Mouse (Mus musculus) monocyte, adult 2 months (primary cell): Measurements from ENCODE around the gene Klk1.
"Not testable (repeated sequence)": the region's sequence is repeated elsewhere in the genome, so short reads cannot be mapped to it uniquely, and the experiment has no call there.

Experiments used
- DNase-seq, 2 experiments: peaks; one replicate each; pipeline ENCODE4 v3.0.0; 2022; ENCODE audit warnings: low spot score in 2 of 2, low read depth in 1 of 2

The Klk1 gene

DNA sequence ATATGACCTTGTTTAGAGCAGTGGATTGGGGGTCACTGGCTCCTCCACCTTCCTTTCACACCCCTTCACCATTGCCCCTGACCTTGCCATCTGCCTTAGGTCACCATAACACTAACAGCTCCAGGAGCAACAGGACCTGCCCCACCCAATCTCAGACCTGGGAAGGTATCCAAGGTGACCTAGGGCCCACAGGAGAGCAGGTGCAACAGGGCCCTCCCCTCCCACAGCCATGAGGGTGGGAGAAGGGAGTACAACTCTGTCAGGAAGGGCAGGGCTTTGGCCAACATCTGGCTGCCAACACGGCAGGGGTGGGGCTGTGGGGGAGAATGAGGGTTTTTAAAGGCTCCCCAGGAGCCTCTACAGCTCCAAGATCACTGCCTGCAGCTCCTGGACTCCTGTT lies at the start of gene Klk1:
TSS of gene Klk1 (plus strand) at position 285 of the 400 bp plus-strand sequence.
- no peak for DNase-seq

DNA sequence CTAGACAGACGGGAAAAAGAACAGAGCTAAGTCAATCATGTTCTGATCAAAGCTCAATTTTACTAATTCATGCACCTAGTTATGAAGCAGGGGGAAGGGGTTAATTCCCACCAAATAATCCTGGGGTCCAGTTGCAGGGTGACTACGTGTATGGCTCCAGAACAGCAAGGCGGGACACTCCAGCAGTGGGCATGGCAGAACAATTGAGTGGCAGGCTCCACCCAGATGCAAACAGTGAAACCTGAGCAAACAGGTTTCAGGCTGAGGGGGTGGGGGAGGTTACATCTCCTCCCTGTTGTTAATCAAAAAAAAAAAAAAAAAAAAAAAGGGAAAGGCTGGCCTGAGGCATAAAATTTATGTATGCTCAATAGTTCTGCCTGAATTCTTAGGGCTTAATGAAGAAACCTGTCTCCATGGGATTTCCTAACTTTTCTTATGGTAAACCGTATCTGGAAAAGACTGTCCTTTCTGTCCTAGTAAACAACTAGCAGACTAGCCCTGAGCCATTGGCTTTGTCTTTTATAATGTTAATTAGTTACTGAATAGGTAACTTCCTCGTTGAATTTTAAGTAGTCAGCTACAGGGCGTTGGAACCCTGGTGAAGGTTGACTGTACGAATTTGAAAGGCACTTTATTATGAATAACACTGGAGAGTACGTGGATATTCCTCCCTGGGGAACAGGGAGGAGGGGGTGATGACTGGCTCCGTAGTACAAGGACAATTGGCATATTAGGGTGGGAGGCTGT lies 45.7 kb upstream of the Klk1 start:
- no peak for DNase-seq

DNA sequence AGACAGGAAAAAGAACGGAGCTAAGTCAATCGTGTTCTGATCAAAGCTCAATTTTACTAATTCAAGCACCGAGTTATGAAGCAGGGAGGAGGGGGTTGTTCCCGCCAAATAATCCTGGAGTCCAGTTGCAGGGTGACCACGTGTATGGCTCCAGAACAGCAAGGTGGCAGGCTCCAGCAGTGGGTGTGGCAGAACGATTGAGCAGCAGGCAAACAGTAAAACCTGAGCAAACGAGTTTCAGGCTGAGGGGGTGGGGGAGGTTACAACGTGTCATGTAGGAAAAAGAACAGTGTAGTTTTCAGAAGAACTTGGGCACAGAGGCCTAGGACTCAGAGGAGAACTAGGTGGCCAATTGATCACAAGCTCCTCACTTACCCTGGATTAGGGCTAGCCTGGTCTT lies 38.6 kb upstream of the Klk1 start:
- not testable (repeated sequence) for DNase-seq

DNA sequence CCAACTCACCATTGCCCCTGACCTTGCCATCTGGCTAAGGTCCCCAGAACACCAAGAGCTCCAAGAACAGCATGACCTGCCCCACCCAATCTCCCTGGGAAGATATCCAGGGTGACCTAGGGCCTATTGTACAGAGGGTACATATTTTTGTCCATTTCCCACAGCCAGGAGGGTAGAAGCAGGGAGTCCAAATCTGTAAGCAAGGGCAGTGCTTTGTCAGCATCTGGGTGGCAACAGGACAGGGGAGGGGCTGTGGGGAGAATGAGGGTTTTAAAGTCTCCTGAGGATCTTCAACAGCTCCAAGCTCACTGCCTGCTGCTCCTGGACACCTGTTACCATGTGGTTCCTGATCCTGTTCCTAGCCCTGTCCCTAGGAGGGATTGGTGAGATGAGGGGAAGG lies 37.2 kb upstream of the Klk1 start, which contains the start of gene Klk1b24:
TSS of gene Klk1b24 (plus strand) at position 301 of the 400 bp plus-strand sequence.
- not testable (repeated sequence) for DNase-seq

DNA sequence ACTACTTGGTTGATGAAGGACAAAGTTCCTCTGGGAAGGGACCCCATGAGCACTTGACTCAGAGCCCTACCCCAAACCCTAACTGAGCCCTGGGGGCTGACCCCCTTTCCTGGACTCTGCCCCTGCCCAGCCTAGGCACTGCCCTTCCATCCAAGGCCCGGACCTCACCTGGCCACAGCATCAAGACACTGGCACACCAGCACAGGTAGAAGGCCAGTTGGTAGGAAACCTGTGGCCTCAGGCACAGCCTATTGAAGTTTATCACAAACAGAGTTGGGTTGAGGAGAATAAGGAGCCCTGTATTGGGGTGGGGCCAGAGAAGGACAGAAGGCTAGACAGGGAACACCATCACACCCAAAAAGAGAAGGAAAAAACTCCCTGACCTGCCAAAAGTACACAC lies 31.7 kb upstream of the Klk1 start:
- not testable (repeated sequence) for DNase-seq

DNA sequence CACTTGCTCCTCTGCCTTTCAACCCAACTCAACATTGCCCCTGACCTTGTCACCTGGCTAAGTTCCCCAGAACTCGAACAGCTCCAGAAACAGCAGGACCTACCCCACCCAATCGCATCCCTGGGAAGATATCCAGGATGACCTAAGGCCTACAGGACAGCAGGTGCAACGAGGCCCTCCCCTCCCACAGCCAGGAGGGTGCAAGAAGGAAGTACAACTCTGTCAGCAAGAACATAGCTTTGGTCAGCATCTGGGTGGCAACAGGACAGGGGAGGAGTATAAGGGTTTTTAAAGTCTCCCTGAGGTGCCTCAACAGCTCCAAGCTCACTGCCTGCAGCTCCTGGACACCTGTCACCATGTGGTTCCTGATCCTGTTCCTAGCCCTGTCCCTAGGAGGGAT lies 27.3 kb upstream of the Klk1 start, which contains the start of gene Klk1b3:
TSS of gene Klk1b3 (plus strand) at position 301 of the 400 bp plus-strand sequence.
- no peak for DNase-seq

DNA sequence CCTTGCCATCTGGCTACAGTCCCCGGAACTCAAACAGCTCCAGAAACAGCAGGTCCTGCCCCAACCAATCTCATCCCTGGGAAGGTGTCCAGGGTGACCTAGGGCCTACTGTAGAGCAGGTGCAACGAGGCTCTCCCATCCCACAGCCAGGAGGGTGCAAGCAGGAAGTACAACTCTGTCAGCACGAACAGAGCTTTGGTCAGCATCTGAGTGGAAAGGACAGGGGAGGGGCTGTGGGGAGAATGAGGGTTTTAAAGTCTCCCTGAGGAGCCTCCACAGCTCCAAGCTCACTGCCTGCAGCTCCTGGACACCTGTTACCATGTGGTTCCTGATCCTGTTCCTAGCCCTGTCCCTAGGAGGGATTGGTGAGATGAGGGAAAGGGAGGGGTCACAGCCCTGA lies 18.0 kb upstream of the Klk1 start, which contains the start of gene Klk1b4:
TSS of gene Klk1b4 (plus strand) at position 301 of the 400 bp plus-strand sequence.
- DNase-seq = not testable (repeated sequence)

DNA sequence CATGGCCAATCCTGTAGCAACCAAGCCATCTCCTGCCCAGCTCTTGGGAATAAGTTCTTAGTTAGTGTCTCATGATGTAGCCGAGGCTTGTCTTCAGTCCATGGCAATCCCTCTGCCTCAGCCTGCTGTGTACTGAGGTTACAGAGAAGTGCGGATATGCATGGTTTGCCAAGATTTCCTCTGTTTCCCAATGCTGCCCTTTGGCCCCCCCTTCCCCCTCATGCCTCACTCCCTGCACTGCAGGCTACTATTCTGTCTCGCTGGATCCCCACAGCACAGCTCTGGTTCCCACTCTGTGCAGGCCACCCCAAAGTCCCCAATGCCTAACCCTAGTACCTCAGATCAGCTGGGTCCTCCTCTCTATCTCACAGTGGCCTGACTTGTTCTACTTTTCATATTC lies 16.9 kb upstream of the Klk1 start:
- no peak for DNase-seq

DNA sequence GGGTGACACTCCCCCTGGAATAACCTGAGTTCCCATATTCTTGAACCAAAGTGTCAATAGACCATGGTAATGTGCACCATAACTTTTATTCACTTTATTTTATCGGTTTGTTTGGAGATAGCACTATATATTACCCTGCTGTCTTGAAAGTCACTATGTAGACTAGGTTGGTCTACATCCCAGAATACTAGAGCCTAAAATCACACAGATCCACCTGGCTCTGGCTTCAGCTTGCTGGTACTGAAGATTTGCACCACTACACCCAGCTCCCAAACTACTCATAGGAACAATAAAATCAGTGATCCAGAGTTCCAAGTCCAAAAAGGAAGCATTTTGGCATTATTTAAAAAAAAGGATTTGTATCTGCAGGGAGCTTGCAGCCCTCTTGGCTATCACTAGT lies 9.5 kb upstream of the Klk1 start, which contains the start of gene Klk1b5:
TSS of gene Klk1b5 (plus strand) at position 301 of the 400 bp plus-strand sequence.
- no peak for DNase-seq

DNA sequence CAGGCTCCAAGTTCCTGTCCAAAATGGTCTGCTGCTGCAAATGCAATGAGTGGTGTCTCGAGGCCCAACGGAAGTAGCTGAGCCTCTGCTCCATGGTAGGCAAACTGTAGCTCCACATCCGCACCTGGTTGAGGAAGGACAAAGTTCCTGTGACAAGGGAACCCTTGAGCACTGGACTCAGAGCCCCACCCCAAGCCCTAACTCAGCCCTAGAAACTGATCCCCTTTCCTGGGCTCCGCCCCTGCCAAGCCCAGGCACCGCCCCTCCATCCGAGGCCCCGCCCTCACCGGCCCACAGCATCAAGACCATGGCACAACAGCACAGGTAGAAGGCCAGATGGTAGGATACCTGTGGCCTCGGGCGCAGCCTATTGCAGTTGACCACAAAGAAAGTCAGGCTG lies 3.6 kb upstream of the Klk1 start:
- DNase-seq = not testable (repeated sequence)

DNA sequence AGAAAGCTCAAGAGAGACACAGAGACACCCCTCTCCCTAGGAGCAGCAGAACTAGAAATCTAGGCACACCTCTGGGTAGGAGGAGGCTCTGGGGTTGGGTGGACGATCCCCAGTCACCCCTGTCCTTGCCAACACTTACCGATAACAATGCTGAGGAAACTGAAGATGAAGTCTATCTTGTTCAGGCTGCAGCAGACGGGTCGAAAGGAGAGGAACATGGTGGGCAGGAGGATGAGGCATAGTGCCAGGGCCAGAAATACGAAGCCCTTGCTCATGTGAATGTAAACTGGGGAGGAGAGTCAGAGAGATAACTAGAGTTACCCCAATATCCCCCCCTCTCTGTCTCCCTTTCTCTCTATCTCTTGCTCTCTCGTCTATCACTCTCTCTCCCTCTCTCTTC lies 2.8 kb upstream of the Klk1 start:
- DNase-seq = not testable (repeated sequence)

DNA sequence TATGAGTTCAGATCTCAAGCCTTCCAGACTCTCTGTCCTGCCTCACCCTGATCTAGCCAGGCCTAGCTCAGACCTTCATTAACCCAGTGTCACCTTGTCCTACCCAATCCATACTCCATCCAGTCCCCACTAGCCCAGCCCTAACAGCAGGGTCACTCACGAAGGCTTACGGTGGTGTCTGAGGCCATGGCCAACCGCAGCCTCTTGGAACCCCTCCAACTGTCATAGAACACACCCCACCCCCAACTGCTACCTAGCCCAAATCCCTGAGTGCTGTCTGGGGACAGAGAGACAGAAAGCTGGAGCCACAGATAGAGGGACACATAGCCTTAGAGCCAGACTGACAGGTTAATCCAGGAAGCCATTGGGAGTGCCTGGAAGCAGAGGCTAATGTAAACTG lies 10.7 kb downstream of the Klk1 start, which contains the start of gene Gm36864:
TSS of gene Gm36864 (plus strand) at position 269 of the 400 bp plus-strand sequence.
- no peak for DNase-seq

DNA sequence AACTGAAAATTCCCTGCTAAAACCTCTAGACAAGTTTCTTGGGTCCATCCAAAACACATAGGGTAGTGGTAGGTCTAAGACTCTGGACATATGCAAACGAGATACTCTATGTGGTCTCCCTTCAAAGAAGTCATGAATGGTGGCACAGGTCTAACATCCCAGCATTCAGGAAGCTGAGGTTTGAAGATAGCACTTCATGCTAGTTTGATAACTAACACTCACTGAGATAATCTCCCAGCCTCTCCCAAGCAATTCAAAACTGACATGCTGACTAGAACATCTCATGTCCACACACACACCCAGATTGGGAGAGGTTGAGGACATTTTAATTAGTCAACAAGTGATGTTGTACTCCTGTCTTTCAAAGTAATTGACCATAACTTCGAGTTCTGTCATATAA lies 14.8 kb downstream of the Klk1 start:
- no peak for DNase-seq

DNA sequence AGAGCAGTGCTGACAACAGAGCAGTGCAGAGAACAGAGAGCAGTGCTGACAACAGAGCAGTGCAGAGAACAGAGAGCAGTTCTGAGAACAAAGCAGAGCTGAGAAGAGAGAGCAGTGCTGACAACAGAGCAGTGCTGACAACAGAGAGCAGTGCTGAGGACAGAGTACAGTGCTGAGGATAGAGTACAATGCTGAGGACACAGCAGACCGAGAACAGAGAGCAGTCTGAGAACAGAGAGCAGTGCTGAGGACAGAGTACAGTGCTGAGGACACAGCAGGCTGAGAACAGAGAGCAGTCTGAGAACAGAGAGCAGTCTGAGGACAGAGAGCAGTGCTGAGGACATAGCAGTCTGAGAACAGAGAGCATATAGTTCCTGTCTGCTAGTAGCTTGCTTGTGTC lies 15.6 kb downstream of the Klk1 start:
- no peak for DNase-seq

DNA sequence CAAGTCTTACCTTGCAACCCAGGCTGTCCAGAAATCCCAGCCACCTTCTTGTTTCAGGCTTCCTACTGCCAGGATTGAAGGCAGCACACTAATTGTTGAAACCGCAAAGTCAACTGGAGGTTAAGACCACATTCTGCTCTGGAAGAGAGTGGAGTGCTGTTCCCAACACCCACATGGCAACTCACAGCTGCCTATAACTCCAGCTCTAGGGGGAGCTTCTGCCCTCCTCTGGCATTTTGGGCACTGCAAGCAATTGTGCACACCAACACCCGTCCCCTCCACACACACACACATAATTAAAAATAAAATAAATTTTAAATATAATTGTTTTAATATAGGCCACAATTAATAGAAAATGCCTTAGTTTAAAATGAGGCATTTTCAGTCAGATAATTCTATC lies 16.0 kb downstream of the Klk1 start:
- no peak for DNase-seq

DNA sequence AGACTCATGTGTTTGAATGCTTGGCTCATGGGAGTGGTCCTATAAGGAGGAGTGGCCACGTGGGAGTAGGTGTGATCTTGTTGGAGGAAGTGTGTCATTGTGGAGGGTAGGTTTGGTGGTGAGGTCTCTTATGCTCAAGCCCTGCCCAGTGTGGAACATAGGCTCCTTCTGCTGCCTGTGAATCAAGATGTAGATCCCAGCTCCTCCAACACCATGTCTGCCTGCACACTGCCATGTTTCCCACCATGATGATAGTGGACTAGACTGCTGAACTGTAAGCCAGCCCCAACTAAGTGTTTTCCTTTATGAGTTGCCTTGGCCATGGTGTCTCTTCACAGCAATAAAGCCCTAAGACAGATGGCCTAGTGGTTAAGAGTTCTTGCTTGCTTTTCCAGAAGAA lies 18.9 kb downstream of the Klk1 start:
- DNase-seq = no peak

DNA sequence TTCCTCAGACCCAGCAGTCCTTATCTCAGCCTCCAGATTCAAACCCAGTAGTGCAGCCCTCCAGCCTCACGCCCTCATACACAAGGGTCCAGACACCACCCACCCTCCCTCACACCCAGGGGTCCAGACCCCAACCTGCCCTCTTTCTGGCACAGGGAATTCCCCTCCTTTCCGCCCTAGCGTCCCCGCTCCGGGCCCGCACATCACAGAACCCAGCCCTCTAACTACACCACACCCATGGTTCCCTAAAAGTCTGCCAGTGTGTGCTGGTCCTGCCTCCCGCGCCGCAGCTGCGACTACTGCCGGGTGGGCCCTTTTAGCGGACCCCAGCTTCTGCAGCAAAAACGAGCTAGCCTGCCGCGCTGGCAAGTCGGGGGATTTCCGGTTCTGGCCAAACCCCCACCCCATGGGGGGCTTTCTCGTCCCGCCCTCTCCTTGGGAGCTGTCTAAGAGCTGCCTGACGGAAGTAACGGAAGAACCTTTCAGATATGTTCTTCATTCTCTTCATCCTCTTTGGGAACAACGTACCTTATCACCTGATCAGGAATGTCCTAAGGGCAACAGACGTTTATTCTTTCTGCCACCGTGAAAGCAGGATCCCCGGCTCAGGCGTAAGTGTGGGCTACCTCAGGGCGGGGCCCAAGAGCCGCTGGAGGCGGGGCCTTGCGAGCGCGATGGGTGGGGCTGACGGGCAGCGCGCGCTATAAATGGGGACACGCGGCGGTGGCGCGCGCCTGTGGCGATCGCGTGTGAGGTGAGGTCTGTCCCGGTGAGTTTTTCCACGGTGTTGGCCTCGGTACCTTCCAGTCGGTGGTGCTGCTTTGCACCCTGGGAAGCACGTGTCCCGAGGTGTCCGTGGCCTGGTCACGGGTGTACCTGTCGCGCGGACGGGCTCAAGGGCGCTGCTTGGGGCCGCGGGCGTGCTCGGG lies 21.2 kb downstream of the Klk1 start, which contains the start of the genes 1700028J19Rik and 2410002F23Rik:
TSS of gene 1700028J19Rik (minus strand) at position 641 of the 929 bp plus-strand sequence.
TSS of gene 2410002F23Rik (plus strand) at position 668 of the 929 bp plus-strand sequence.
- peak; percentile 66 to 88 for DNase-seq

DNA sequence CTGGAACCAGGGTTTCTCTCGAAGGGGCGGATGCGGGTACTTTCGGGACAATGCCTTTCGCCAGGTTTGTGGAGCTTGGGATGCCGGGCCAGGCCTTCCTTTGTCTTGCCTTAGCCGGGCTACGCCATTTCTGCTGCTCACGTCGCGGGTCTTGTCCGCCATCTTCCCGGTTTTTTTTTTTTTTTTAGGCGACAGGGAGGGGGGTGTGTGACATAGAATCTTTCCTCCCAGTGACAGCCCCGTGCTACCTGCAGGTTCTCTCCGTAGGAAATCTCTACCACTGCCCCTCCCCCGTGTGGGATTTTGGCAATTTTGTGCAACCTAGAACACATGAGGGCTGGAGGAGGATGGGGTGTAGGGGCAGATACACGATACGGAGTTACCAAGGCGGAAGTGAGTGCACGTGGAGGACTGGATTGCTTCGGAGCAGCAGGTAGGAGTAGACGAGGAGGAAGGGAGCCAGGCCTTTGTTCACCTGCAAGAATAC lies 21.9 kb downstream of the Klk1 start:
- DNase-seq = peak in 1 of 2 experiments; percentile 7

DNA sequence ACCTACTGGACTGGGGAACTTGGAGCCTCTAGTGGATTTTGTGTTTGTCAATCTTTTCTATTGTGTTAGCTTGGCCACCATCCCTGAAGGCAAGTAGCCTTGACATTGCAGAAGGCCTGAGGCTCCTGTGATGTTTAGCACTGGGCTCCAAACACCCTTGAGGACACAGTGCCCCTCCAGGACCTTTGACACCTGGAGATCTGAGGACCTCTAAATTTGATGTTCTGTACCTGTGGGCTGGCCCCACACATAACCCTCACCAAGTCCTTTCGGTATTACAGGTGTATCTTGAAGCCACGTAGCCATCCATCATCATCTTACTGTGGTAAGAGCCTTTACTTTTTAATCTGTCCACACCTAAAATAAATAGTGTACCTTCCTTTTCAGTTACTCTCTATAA lies 22.8 kb downstream of the Klk1 start:
- DNase-seq = no peak

DNA sequence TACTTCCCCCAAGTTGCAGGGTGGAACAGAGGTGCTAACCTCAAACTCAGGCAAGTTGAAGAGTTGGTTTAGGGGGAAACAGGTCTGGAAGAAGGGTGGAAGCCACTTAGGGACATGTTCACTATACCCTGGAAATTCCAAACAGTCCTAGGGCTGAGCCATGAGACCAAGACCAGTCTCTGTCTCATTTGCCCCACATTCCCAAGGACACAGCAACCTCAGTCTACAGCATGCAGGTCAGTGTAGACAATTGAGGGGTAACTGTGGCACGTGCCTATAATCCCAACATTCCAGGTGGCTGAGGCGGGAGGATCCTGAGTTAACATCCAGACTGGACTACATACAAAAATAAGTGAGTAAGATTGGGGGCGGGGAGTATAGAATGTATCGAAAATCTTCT lies 24.1 kb downstream of the Klk1 start:
- DNase-seq = no peak

DNA sequence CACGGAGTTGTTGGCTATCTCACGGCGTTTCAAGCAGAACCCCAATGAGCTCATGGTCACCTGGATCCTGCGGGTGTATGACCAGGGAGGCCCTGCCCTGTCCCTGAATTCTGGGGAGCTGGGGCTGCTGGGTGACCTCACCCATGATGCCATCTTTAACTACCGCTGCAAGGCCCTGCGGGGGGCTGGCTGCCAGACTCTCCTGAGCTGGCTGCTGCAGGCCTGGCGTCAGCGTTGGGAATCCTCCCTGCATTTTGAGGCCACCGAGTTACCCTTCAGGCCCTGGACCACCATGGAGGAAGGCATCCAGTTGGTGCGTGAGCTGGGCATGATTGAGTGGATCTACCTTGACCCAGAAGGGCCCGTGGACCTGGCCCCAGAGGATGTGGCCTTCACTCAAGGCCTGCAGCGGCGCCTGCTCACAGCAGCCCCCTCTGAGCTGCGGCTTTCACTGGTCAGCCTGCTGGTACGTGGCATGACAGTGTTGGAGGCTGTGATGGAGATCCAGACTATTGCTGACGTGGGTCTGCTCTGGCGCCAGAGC lies 25.6 kb downstream of the Klk1 start:
- not testable (repeated sequence) for DNase-seq
